Mouse (Mus musculus) liver, adult 2 months (tissue): ENCODE measurements at regions not wholly inside any gene's neighbourhood (a gene's known extent, or its start where the extent isn't known, plus 50 kb on each side); places are given as distances from the start of the nearest gene placed in this dataset.

Source experiments
- DNase-seq: peaks from one replicate; pipeline ENCODE4 v3.0.0-alpha.2; 2011; ENCODE audit warnings: low read depth, low spot score; ENCODE audit errors: extremely low read depth
- H3K27ac ChIP-seq: fragments of 200-500 bp; replicated peaks from 2 replicates; pipeline ENCODE4 v1.5.1; 2012; ENCODE audit warnings: low read depth, mild to moderate bottlenecking, control low read depth, inconsistent platforms, low read length; ENCODE audit not compliant: insufficient read depth
- H3K27me3 ChIP-seq: fragments of 200-500 bp; 2 replicates; pipeline ENCODE4 v1.6.1; 2012; ENCODE audit warnings: mild to moderate bottlenecking, moderate library complexity, low read length, inconsistent platforms; ENCODE audit not compliant: control insufficient read depth, insufficient read depth
- H3K36me3 ChIP-seq: fragments of 200-500 bp; 2 replicates; pipeline ENCODE4 v1.6.1; 2012; ENCODE audit warnings: low read length, inconsistent platforms; ENCODE audit not compliant: control insufficient read depth, insufficient read depth
- H3K4me1 ChIP-seq: fragments of 200-500 bp; 2 replicates; pipeline ENCODE4 v1.6.1; 2011; ENCODE audit warnings: low read length; ENCODE audit not compliant: control insufficient read depth, insufficient read depth
- H3K4me3 ChIP-seq: fragments of 200-500 bp; 2 replicates; pipeline ENCODE4 v1.5.1; 2011; ENCODE audit warnings: low read depth, mild to moderate bottlenecking, control low read depth, low read length, moderate library complexity; ENCODE audit not compliant: insufficient read depth
- H3K79me2 ChIP-seq: fragments of 200-500 bp; 2 replicates; pipeline ENCODE4 v1.6.1; 2012; ENCODE audit warnings: inconsistent platforms, mild to moderate bottlenecking, low read length, moderate library complexity; ENCODE audit not compliant: control insufficient read depth, insufficient read depth
- H3K9ac ChIP-seq: fragments of 200-500 bp; 2 replicates; pipeline ENCODE4 v1.6.1; 2012; ENCODE audit warnings: low read depth, mild to moderate bottlenecking, control low read depth, inconsistent platforms, low read length
- CTCF ChIP-seq: fragments of 200-500 bp; IDR thresholded peaks from 2 replicates; pipeline ENCODE4 v1.5.1; 2011; ENCODE audit warnings: low read depth, low read length, control low read depth
- POLR2A ChIP-seq: fragments of 200-500 bp; IDR thresholded peaks from 2 replicates; pipeline ENCODE4 v1.6.1; 2011; ENCODE audit warnings: low read length, control low read depth; ENCODE audit not compliant: insufficient read depth; ENCODE audit errors: extremely low read depth
- WGBS: fragments of 180-500 bp; shearing (Covaris S2); methylation state at CpG from one replicate; pipeline ENCODE4 v1.1.7; 2018; 5-methylcytosine and 5-hydroxymethylcytosine counted together

GRCm38 (mm10) chr9:86232174-86232573, 232.6 kb downstream of the Ube2cbp start:
- Histone ChIP-seq H3K9ac (no peak overlapping the region), H3K27me3 (no peaks in the 10 kb centered on the region), H3K4me3 (no peak overlapping the region), H3K79me2 (no peaks in the 10 kb centered on the region), H3K27ac (no peak overlapping the region), H3K36me3 (no peaks in the 10 kb centered on the region), H3K4me1 (no peaks in the 10 kb centered on the region)
- WGBS, result 84% methylated on average over 1 of the region's 1 CpGs
- DNase-seq, result no peak
- TF ChIP-seq CTCF (no peak), POLR2A (no peak)

GRCm38 (mm10) chr9:86233775-86234174, 231.0 kb downstream of the Ube2cbp start:
- 90% methylated on average over 7 of the region's 7 CpGs for WGBS
- Histone ChIP-seq H3K27me3 (no peaks in the 10 kb centered on the region), H3K79me2 (no peaks in the 10 kb centered on the region), H3K36me3 (no peaks in the 10 kb centered on the region), H3K9ac (no peak overlapping the region), H3K4me3 (no peak overlapping the region), H3K27ac (no peak overlapping the region), H3K4me1 (no peaks in the 10 kb centered on the region)
- TF ChIP-seq CTCF (no peak), POLR2A (no peak)
- DNase-seq, result no peak

- WGBS, result 87% methylated on average over 4 of the region's 4 CpGs
- TF ChIP-seq CTCF (no peak), POLR2A (no peak)
- no peaks in the 10 kb centered on the region for H3K36me3 ChIP-seq
- H3K9ac ChIP-seq, result no peak overlapping the region
- no peak overlapping the region for H3K27ac ChIP-seq
- no peaks in the 10 kb centered on the region for H3K79me2 ChIP-seq
- H3K4me1 ChIP-seq, result no peaks in the 10 kb centered on the region
- no peak for DNase-seq
- no peak overlapping the region for H3K4me3 ChIP-seq
- H3K27me3 ChIP-seq, result no peaks in the 10 kb centered on the region
These were observed 226.1 kb downstream of the Ube2cbp start for GRCm38 (mm10) chr9:86238691-86239090.

- H3K27ac ChIP-seq, result no peak overlapping the region
- H3K27me3 ChIP-seq, result no peaks in the 10 kb centered on the region
- no peaks in the 10 kb centered on the region for H3K36me3 ChIP-seq
- no peaks in the 10 kb centered on the region for H3K79me2 ChIP-seq
- 35% methylated on average over 2 of the region's 2 CpGs for WGBS
- H3K4me1 ChIP-seq, result no peaks in the 10 kb centered on the region
- TF ChIP-seq POLR2A (no peak), CTCF (no peak)
- peak; percentile 26 for DNase-seq
- no peak overlapping the region for H3K4me3 ChIP-seq
- H3K9ac ChIP-seq, result no peak overlapping the region
These were observed 224.5 kb downstream of the Ube2cbp start for GRCm38 (mm10) chr9:86240287-86240686.

- no peak for DNase-seq
- Histone ChIP-seq H3K9ac (no peak overlapping the region), H3K4me3 (no peak overlapping the region), H3K79me2 (no peaks in the 10 kb centered on the region), H3K4me1 (no peaks in the 10 kb centered on the region), H3K36me3 (no peaks in the 10 kb centered on the region), H3K27ac (no peak overlapping the region), H3K27me3 (no peaks in the 10 kb centered on the region)
- WGBS, result 84% methylated on average over 7 of the region's 7 CpGs
- TF ChIP-seq CTCF (no peak), POLR2A (no peak)
These were observed 223.9 kb downstream of the Ube2cbp start for GRCm38 (mm10) chr9:86240896-86241295.

- Histone ChIP-seq H3K4me3 (no peak overlapping the region), H3K9ac (no peak overlapping the region), H3K79me2 (no peaks in the 10 kb centered on the region), H3K27ac (no peak overlapping the region), H3K27me3 (no peaks in the 10 kb centered on the region), H3K36me3 (no peaks in the 10 kb centered on the region), H3K4me1 (no peaks in the 10 kb centered on the region)
- TF ChIP-seq POLR2A (no peak), CTCF (no peak)
- WGBS, result 96% methylated on average over 3 of the region's 3 CpGs
- DNase-seq, result no peak
These were observed 214.6 kb downstream of the Ube2cbp start for GRCm38 (mm10) chr9:86250197-86250596.
